Mouse (Mus musculus): ENCODE measurements around the gene Rtn1. TPM values are rescaled to one million over a fixed set of nuclear protein-coding genes. Genes with fewer than 3 reads are reported as not detected.
A peak's percentile ranks its signal among the peaks of the same experiment; 100 is the strongest.

Gene Rtn1
- 4.8 and 6.6 TPM in 2 replicates for polyA plus RNA-seq (2015; fragmentation: Nextera tagmentation; extraction: Ambion mirVana)

DNA sequence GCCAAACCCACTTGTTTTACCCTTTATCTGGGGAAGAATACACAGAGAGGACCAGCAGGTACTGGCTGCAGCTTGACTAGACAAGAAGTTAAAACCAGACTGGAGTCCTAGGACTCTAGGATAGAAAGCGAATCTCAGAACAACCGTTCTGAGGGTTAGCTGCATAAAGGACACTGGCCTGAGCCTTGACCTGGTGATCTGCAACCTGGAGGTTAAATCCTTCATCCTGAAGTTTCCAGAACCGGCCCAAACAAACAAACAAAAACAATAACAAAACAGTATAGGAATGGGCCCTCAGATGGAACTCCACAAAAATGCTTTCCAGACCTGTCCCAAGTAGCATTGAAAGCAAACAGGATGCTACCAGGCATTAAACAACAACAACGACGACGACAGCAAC lies at the start of gene Rtn1:
Gene Rtn1, minus strand, starts transcription at position 101 of the 400 bp plus-strand sequence.
- no peaks in the 10 kb centered on the region for H3K36me3 ChIP-seq (ENCODE audit: insufficient read depth, low read length)
- no peak for DNase-seq (ENCODE audit: low spot score)
- H3K4me1 ChIP-seq (replicated peaks; ENCODE audit: insufficient read depth, low read length) = 0 out of 2 replicates have a peak, but pooled peaks cover 6% of the 10 kb centered on the region
- no peak for TF ChIP-seq CTCF (IDR thresholded peaks at IDR 0.05; ENCODE audit: low read depth)
- H3K9me3 ChIP-seq (replicated peaks; ENCODE audit: low read length) = no peaks in the 10 kb centered on the region
- peak within 1 kb of the TSS; percentile 94 for H3K4me2 ChIP-seq (ENCODE audit: low read length)
- H3K9ac ChIP-seq (ENCODE audit: low read depth, low read length) = peak within 1 kb of the TSS; percentile 40; the same call in 1 of the 2 replicates
- no peak within 1 kb of the TSS for H3K27ac ChIP-seq
- 28% methylated on average over 6 of the region's 6 CpGs for WGBS
- H3K4me3 ChIP-seq (replicated peaks; ENCODE audit: low read depth, low read length) = peak within 1 kb of the TSS; percentile 51
- peaks cover 22% of the 10 kb centered on the region for H3K27me3 ChIP-seq (ENCODE audit: insufficient read depth, low read length)
- no peak for ATAC-seq (replicated peaks; ENCODE audit: low FRiP score, low read depth)

DNA sequence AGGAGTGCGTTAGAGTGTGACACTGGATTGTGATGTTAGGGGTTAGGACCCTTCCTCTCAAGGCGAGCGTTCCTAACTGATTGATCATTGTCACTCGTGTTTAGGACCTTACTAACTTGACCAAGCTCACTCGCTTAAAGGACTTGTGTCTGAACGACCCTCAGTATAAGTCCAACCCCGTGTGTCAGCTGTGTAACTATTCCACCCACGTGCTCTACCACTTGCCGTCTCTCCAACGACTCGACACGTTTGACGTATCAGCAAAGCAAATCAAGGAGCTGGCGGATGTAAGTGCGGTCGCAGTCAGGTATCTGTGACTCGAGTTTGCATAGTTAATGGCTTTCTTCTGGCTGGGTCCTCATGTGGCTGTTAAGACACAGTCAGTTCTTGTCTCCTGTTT lies 45.1 kb upstream of the Rtn1 start:
- H3K36me3 ChIP-seq (ENCODE audit: insufficient read depth, low read length) = no peaks in the 10 kb centered on the region
- no peak for ATAC-seq (replicated peaks; ENCODE audit: low FRiP score, low read depth)
- H3K27ac ChIP-seq = no peak overlapping the region
- TF ChIP-seq CTCF (IDR thresholded peaks at IDR 0.05; ENCODE audit: low read depth) = no peak
- no peak overlapping the region for H3K4me2 ChIP-seq (ENCODE audit: low read length)
- no peaks in the 10 kb centered on the region for H3K4me1 ChIP-seq (replicated peaks; ENCODE audit: insufficient read depth, low read length)
- H3K9ac ChIP-seq (ENCODE audit: low read depth, low read length) = no peak overlapping the region
- DNase-seq (ENCODE audit: low spot score) = no peak
- H3K4me3 ChIP-seq (replicated peaks; ENCODE audit: low read depth, low read length) = no peak overlapping the region
- H3K9me3 ChIP-seq (replicated peaks; ENCODE audit: low read length) = no peaks in the 10 kb centered on the region
- H3K27me3 ChIP-seq (ENCODE audit: insufficient read depth, low read length) = no peaks in the 10 kb centered on the region
- WGBS = 59% methylated on average over 17 of the region's 17 CpGs

- TF ChIP-seq CTCF (IDR thresholded peaks at IDR 0.05; ENCODE audit: low read depth) = no peak; the same call in 1 of the 2 replicates
Observed at GRCm38 (mm10) chr12:72441839-72442576, 33.2 kb upstream of the Rtn1 start, which contains the start of gene Lrrc9. Lrrc9 (plus strand) TSS chr12:72441866.

DNA sequence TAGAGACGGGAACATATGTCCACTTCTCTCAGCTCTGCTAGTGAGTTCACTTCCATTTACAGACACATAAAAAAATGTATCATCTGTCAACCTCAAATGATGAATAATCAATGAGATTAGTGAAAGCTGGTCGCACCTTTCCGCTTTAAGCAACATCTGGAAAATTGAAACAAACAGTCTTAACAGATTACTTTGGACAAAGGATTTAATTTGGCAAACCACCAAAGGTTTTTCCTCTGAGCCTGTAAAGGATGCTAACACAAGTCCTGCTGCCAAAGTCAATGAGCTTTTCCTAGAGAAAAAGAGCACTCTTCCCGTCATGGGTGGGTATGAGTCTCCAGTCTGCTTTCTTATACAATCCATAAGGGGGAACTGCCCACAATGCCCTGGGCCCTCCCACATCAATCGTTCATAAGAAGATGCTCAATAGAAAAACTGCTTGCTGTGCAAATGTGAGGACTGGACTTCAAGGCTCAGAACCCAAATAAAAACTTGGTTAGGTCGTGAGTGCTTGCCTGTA lies 30.2 kb upstream of the Rtn1 start:
- Histone ChIP-seq H3K4me2 (ENCODE audit: low read length) (no peak overlapping the region), H3K36me3 (ENCODE audit: insufficient read depth, low read length) (no peaks in the 10 kb centered on the region), H3K4me1 (replicated peaks; ENCODE audit: insufficient read depth, low read length) (0 out of 2 replicates have a peak, but pooled peaks cover 5% of the 10 kb centered on the region), H3K27me3 (ENCODE audit: insufficient read depth, low read length) (no peaks in the 10 kb centered on the region; the same call in 1 of the 2 replicates), H3K27ac (no peak overlapping the region), H3K9me3 (replicated peaks; ENCODE audit: low read length) (no peaks in the 10 kb centered on the region), H3K9ac (ENCODE audit: low read depth, low read length) (no peak overlapping the region), H3K4me3 (replicated peaks; ENCODE audit: low read depth, low read length) (no peak overlapping the region)
- WGBS = 73% methylated on average over 6 of the region's 6 CpGs
- no peak for TF ChIP-seq CTCF (IDR thresholded peaks at IDR 0.05; ENCODE audit: low read depth)
- no peak for ATAC-seq (replicated peaks; ENCODE audit: low FRiP score, low read depth)
- DNase-seq (ENCODE audit: low spot score) = no peak

More at GRCm38 (mm10) chr12:72441839-72442576, 33.2 kb upstream of the Rtn1 start, which contains the start of gene Lrrc9:
- peak; percentile 93 for ATAC-seq (replicated peaks; ENCODE audit: low FRiP score, low read depth)
- H3K36me3 ChIP-seq (ENCODE audit: insufficient read depth, low read length) = no peaks in the 10 kb centered on the region
- no peaks in the 10 kb centered on the region; the same call in 1 of the 2 replicates for H3K27me3 ChIP-seq (ENCODE audit: insufficient read depth, low read length)
- peak within 1 kb of the TSS; percentile 74 for H3K4me2 ChIP-seq (ENCODE audit: low read length)
- under 1% methylated on average over 31 of the region's 31 CpGs for WGBS
- H3K9me3 ChIP-seq (replicated peaks; ENCODE audit: low read length) = no peaks in the 10 kb centered on the region
- H3K9ac ChIP-seq (ENCODE audit: low read depth, low read length) = peak within 1 kb of the TSS; percentile 36; the same call in 1 of the 2 replicates
- H3K4me3 ChIP-seq (replicated peaks; ENCODE audit: low read depth, low read length) = peak within 1 kb of the TSS; percentile 31
- DNase-seq (ENCODE audit: low spot score) = peak; percentile 82
- H3K27ac ChIP-seq = no peak within 1 kb of the TSS
- H3K4me1 ChIP-seq (replicated peaks; ENCODE audit: insufficient read depth, low read length) = 0 out of 2 replicates have a peak, but pooled peaks cover 5% of the 10 kb centered on the region

GRCm38 (mm10) chr12:72437676-72438341 lies 29.0 kb upstream of the Rtn1 start:
- no peaks in the 10 kb centered on the region; the same call in 1 of the 2 replicates for H3K27me3 ChIP-seq (ENCODE audit: insufficient read depth, low read length)
- no peak overlapping the region for H3K27ac ChIP-seq
- WGBS = 78% methylated on average over 10 of the region's 10 CpGs
- ATAC-seq (replicated peaks; ENCODE audit: low FRiP score, low read depth) (no peak), DNase-seq (ENCODE audit: low spot score) (no peak)
- no peaks in the 10 kb centered on the region for H3K9me3 ChIP-seq (replicated peaks; ENCODE audit: low read length)
- no peak overlapping the region for H3K4me3 ChIP-seq (replicated peaks; ENCODE audit: low read depth, low read length)
- no peak overlapping the region for H3K9ac ChIP-seq (ENCODE audit: low read depth, low read length)
- H3K4me2 ChIP-seq (ENCODE audit: low read length) = no peak overlapping the region
- TF ChIP-seq CTCF (IDR thresholded peaks at IDR 0.05; ENCODE audit: low read depth) = no peak
- no peaks in the 10 kb centered on the region for H3K36me3 ChIP-seq (ENCODE audit: insufficient read depth, low read length)
- H3K4me1 ChIP-seq (replicated peaks; ENCODE audit: insufficient read depth, low read length) = 0 out of 2 replicates have a peak, but pooled peaks cover 5% of the 10 kb centered on the region

- Histone ChIP-seq H3K9me3 (replicated peaks; ENCODE audit: low read length) (no peaks in the 10 kb centered on the region), H3K4me3 (replicated peaks; ENCODE audit: low read depth, low read length) (no peak overlapping the region), H3K36me3 (ENCODE audit: insufficient read depth, low read length) (no peaks in the 10 kb centered on the region), H3K4me1 (replicated peaks; ENCODE audit: insufficient read depth, low read length) (no peaks in the 10 kb centered on the region), H3K27ac (no peak overlapping the region), H3K9ac (ENCODE audit: low read depth, low read length) (no peak overlapping the region), H3K4me2 (ENCODE audit: low read length) (no peak overlapping the region), H3K27me3 (ENCODE audit: insufficient read depth, low read length) (no peaks in the 10 kb centered on the region)
- 72% methylated on average over 9 of the region's 9 CpGs for WGBS
- TF ChIP-seq CTCF (IDR thresholded peaks at IDR 0.05; ENCODE audit: low read depth) = no peak
- DNase-seq (ENCODE audit: low spot score) (no peak), ATAC-seq (replicated peaks; ENCODE audit: low FRiP score, low read depth) (no peak)
Observed at GRCm38 (mm10) chr12:72433241-72433865, 24.5 kb upstream of the Rtn1 start.
